Mouse (Mus musculus): ENCODE measurements around the gene Atxn7l1. TPM values are rescaled to one million over a fixed set of nuclear protein-coding genes. Genes with fewer than 3 reads are reported as not detected.

Gene Atxn7l1
- total RNA-seq, 1 experiment: 3.9 TPM

DNA sequence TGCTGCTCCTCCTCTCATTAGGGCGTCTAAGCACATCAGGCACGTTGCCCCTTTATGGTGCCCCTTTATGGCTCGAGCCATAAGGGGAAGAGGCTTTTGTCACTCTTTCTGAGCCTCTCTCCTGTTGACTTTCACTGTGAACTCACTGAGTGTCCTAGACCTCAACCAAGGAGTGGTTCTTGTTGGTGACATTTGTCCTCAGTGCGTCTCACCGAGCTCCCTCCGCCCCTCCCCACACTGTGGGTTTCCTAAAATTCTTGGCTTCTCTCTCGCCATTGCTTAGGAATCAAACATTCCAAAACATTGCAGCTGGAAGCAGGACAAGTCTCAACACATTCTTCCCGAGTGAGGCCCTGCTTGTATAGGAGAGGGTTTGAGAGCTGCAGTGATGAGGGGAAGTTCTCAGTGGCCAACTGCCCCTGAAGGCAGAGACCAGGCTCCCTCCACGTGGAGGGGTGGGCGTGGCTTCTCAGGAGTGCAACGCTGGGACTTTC lies 46.0 kb downstream of the Atxn7l1 start:
- H3K27ac ChIP-seq (ENCODE audit: insufficient read depth, low read depth, low read length, poor library complexity, severe bottlenecking): no peak overlapping the region
- H3K4me1 ChIP-seq (ENCODE audit: control insufficient read depth in 2 of 2, insufficient read depth in 2 of 2, low read length in 2 of 2, poor library complexity in 1 of 2): peaks cover 7 to 14% of the 10 kb centered on the region in 2 experiments; a peak in 3 of 4 replicates
- TF ChIP-seq ZNF384 (IDR thresholded peaks at IDR 0.05; ENCODE audit: low read depth, low read length): no peak
- TF ChIP-seq MAFK (IDR thresholded peaks at IDR 0.05; ENCODE audit: insufficient read depth, low read depth, low read length): no peak
- TF ChIP-seq CHD2 (IDR thresholded peaks at IDR 0.05; ENCODE audit: low read depth, low read length): no peak
- no peak for TF ChIP-seq HCFC1 (IDR thresholded peaks at IDR 0.05; ENCODE audit: borderline replicate concordance, insufficient read depth, low read length)
- TF ChIP-seq ZC3H11A (IDR thresholded peaks at IDR 0.05; ENCODE audit: borderline replicate concordance, low read depth, low read length): no peak
- H3K9me3 ChIP-seq (ENCODE audit: control insufficient read depth, insufficient read depth, low read depth, low read length): no peaks in the 10 kb centered on the region
- in situ Hi-C loops (cut with MboI; ENCODE audit: low sequenced_read_pairs in 2 of 2, unreplicated experiment in 2 of 2): no loop called here
- no peak overlapping the region for H3K9ac ChIP-seq (ENCODE audit: insufficient read depth, low read depth, low read length, poor library complexity, severe bottlenecking)
- no peaks in the 10 kb centered on the region for H3K36me3 ChIP-seq (ENCODE audit: control insufficient read depth, insufficient read depth, low read length, poor library complexity, severe bottlenecking)
- DNase-seq (ENCODE audit: low read depth, low spot score): no peak
- H3K4me3 ChIP-seq (ENCODE audit: insufficient read depth in 1 of 2, low read depth in 1 of 2, low read length in 2 of 2, poor library complexity in 1 of 2, severe bottlenecking in 1 of 2): no peak overlapping the region

DNA sequence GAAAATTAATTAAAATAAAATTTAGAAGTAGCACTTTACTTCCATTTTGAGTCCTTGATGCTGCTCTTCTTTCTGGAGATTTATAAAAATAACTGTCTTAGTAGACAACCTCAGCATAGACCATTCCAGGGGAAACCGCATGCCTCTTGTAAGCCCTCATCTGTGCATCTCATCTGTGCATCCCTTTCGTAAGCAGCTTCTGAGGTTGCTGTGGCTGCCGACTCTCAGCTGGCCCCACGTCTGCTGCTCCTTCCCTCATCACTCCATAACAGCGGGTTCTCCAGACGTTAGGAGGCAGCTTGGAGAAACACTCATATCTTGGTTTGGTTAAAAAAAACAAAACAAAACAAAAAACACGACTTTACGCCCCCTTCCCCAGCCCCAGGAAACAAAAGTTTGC lies 47.7 kb downstream of the Atxn7l1 start:
- no peak for TF ChIP-seq ZC3H11A (IDR thresholded peaks at IDR 0.05; ENCODE audit: borderline replicate concordance, low read depth, low read length)
- TF ChIP-seq ZNF384 (IDR thresholded peaks at IDR 0.05; ENCODE audit: low read depth, low read length): no peak
- TF ChIP-seq MAFK (IDR thresholded peaks at IDR 0.05; ENCODE audit: insufficient read depth, low read depth, low read length): no peak
- no peak for TF ChIP-seq CHD2 (IDR thresholded peaks at IDR 0.05; ENCODE audit: low read depth, low read length)
- TF ChIP-seq HCFC1 (IDR thresholded peaks at IDR 0.05; ENCODE audit: borderline replicate concordance, insufficient read depth, low read length): no peak
- in situ Hi-C loops (cut with MboI; ENCODE audit: low sequenced_read_pairs in 2 of 2, unreplicated experiment in 2 of 2): no loop called here
- H3K9ac ChIP-seq (ENCODE audit: insufficient read depth, low read depth, low read length, poor library complexity, severe bottlenecking): no peak overlapping the region
- DNase-seq (ENCODE audit: low read depth, low spot score): no peak
- no peaks in the 10 kb centered on the region for H3K36me3 ChIP-seq (ENCODE audit: control insufficient read depth, insufficient read depth, low read length, poor library complexity, severe bottlenecking)
- no peak overlapping the region for H3K4me3 ChIP-seq (ENCODE audit: insufficient read depth in 1 of 2, low read depth in 1 of 2, low read length in 2 of 2, poor library complexity in 1 of 2, severe bottlenecking in 1 of 2)
- H3K9me3 ChIP-seq (ENCODE audit: control insufficient read depth, insufficient read depth, low read depth, low read length): no peaks in the 10 kb centered on the region
- H3K4me1 ChIP-seq (ENCODE audit: control insufficient read depth in 2 of 2, insufficient read depth in 2 of 2, low read length in 2 of 2, poor library complexity in 1 of 2): peaks cover 7 to 14% of the 10 kb centered on the region in 2 experiments; a peak in 3 of 4 replicates
- H3K27ac ChIP-seq (ENCODE audit: insufficient read depth, low read depth, low read length, poor library complexity, severe bottlenecking): no peak overlapping the region

DNA sequence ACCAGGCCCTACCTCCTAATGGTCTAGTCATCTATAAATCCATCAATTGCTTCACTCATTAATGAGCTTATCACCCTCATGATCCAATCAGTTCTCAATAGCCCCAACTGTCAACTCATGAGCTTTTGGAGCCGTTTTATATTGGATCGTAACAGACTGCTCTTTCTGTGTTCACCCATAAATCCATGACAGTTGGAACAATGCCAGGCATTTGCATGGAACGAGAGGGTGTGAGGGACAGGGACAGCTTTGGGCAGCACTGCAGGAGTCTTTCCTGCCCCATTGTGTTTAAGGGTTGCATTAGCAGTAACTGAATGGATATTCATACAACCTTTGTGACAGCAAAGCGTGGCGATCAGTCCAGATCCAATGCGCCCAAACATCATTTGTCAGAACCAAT lies 49.8 kb downstream of the Atxn7l1 start:
- in situ Hi-C loops (cut with MboI; ENCODE audit: low sequenced_read_pairs in 2 of 2, unreplicated experiment in 2 of 2): no loop called here
- Histone ChIP-seq H3K4me1 (ENCODE audit: control insufficient read depth in 2 of 2, insufficient read depth in 2 of 2, low read length in 2 of 2, poor library complexity in 1 of 2) (peaks cover 12 to 31% of the 10 kb centered on the region in 2 experiments; a peak in 3 of 4 replicates), H3K27ac (ENCODE audit: insufficient read depth, low read depth, low read length, poor library complexity, severe bottlenecking) (no peak overlapping the region), H3K9ac (ENCODE audit: insufficient read depth, low read depth, low read length, poor library complexity, severe bottlenecking) (no peak overlapping the region), H3K36me3 (ENCODE audit: control insufficient read depth, insufficient read depth, low read length, poor library complexity, severe bottlenecking) (no peaks in the 10 kb centered on the region), H3K4me3 (ENCODE audit: insufficient read depth in 1 of 2, low read depth in 1 of 2, low read length in 2 of 2, poor library complexity in 1 of 2, severe bottlenecking in 1 of 2) (no peak overlapping the region), H3K9me3 (ENCODE audit: control insufficient read depth, insufficient read depth, low read depth, low read length) (no peaks in the 10 kb centered on the region)
- TF ChIP-seq CHD2 (IDR thresholded peaks at IDR 0.05; ENCODE audit: low read depth, low read length): no peak
- no peak for DNase-seq (ENCODE audit: low read depth, low spot score)

DNA sequence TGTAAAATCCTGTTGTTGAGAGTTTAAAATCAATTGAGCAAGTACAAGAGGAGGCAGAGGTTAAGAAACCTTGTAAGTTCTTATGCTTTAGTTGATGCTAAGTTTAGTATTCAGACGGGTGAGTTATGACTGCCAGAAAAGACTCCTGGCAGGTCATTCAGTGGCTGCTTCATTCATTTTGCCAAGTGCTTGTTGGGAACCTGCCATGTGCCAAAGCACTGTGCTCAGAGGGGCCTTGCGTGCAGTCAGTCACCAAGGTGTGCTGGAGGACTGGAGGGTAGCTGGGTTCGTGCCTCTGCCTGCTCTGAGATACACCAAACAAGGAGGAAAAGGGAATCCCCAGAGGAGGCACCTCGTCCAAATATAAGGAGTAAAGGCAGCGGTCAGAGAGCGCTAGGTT lies 50.3 kb downstream of the Atxn7l1 start:
- Histone ChIP-seq H3K36me3 (ENCODE audit: control insufficient read depth, insufficient read depth, low read length, poor library complexity, severe bottlenecking) (no peaks in the 10 kb centered on the region), H3K4me3 (ENCODE audit: insufficient read depth in 1 of 2, low read depth in 1 of 2, low read length in 2 of 2, poor library complexity in 1 of 2, severe bottlenecking in 1 of 2) (no peak overlapping the region), H3K4me1 (ENCODE audit: control insufficient read depth in 2 of 2, insufficient read depth in 2 of 2, low read length in 2 of 2, poor library complexity in 1 of 2) (peaks cover 14 to 36% of the 10 kb centered on the region in 2 experiments; a peak in 3 of 4 replicates), H3K9me3 (ENCODE audit: control insufficient read depth, insufficient read depth, low read depth, low read length) (no peaks in the 10 kb centered on the region), H3K27ac (ENCODE audit: insufficient read depth, low read depth, low read length, poor library complexity, severe bottlenecking) (no peak overlapping the region), H3K9ac (ENCODE audit: insufficient read depth, low read depth, low read length, poor library complexity, severe bottlenecking) (no peak overlapping the region)
- TF ChIP-seq ZC3H11A (IDR thresholded peaks at IDR 0.05; ENCODE audit: borderline replicate concordance, low read depth, low read length) (no peak), HCFC1 (IDR thresholded peaks at IDR 0.05; ENCODE audit: borderline replicate concordance, insufficient read depth, low read length) (no peak), MAFK (IDR thresholded peaks at IDR 0.05; ENCODE audit: insufficient read depth, low read depth, low read length) (no peak), CHD2 (IDR thresholded peaks at IDR 0.05; ENCODE audit: low read depth, low read length) (no peak), ZNF384 (IDR thresholded peaks at IDR 0.05; ENCODE audit: low read depth, low read length) (no peak)
- in situ Hi-C loops (cut with MboI; ENCODE audit: low sequenced_read_pairs in 2 of 2, unreplicated experiment in 2 of 2): no loop called here
- DNase-seq (ENCODE audit: low read depth, low spot score): no peak

DNA sequence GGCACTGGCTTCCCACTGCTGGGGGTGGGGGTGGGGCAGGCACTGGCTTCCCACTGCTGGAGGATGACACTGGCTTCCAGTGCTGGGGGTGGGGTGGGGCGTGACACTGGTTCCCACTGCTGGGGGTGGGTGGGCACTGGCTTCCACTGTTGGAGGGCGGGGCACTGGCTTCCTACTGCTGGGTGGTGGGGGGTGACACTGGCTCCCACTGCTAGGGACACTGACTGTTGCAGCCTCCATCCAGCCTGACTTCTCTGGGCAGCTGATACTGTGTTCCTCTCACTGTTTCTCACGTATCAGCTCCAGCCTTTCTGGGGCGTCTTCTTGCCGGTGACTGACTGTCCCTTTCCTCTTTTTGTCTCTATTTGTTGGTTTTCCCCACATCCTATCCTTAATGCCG lies 53.6 kb downstream of the Atxn7l1 start:
- H3K9me3 ChIP-seq (ENCODE audit: control insufficient read depth, insufficient read depth, low read depth, low read length): no peaks in the 10 kb centered on the region
- H3K36me3 ChIP-seq (ENCODE audit: control insufficient read depth, insufficient read depth, low read length, poor library complexity, severe bottlenecking): no peaks in the 10 kb centered on the region; the same call in 1 of the 2 replicates
- TF ChIP-seq CHD2 (IDR thresholded peaks at IDR 0.05; ENCODE audit: low read depth, low read length) (no peak), ZNF384 (IDR thresholded peaks at IDR 0.05; ENCODE audit: low read depth, low read length) (no peak), MAFK (IDR thresholded peaks at IDR 0.05; ENCODE audit: insufficient read depth, low read depth, low read length) (no peak)
- in situ Hi-C loops (cut with MboI; ENCODE audit: low sequenced_read_pairs in 2 of 2, unreplicated experiment in 2 of 2): no loop called here
- no peak overlapping the region for H3K4me3 ChIP-seq (ENCODE audit: insufficient read depth in 1 of 2, low read depth in 1 of 2, low read length in 2 of 2, poor library complexity in 1 of 2, severe bottlenecking in 1 of 2)
- no peak for DNase-seq (ENCODE audit: low read depth, low spot score)
- H3K27ac ChIP-seq (ENCODE audit: insufficient read depth, low read depth, low read length, poor library complexity, severe bottlenecking): peak overlapping the region; percentile 78; the same call in 1 of the 2 replicates
- H3K9ac ChIP-seq (ENCODE audit: insufficient read depth, low read depth, low read length, poor library complexity, severe bottlenecking): no peak overlapping the region
- H3K4me1 ChIP-seq (ENCODE audit: control insufficient read depth in 2 of 2, insufficient read depth in 2 of 2, low read length in 2 of 2, poor library complexity in 1 of 2): peaks cover 7 to 25% of the 10 kb centered on the region in 2 experiments; a peak in 2 of 4 replicates
